Mouse (Mus musculus): ENCODE results near the gene Sds. TPM values are rescaled to one million over a fixed set of nuclear protein-coding genes. Genes with fewer than 3 reads are reported as not detected.

The Sds gene
- total RNA-seq (2015) (not detected in 2 replicates), total RNA-seq (2017) (not detected in 2 replicates)

DNA sequence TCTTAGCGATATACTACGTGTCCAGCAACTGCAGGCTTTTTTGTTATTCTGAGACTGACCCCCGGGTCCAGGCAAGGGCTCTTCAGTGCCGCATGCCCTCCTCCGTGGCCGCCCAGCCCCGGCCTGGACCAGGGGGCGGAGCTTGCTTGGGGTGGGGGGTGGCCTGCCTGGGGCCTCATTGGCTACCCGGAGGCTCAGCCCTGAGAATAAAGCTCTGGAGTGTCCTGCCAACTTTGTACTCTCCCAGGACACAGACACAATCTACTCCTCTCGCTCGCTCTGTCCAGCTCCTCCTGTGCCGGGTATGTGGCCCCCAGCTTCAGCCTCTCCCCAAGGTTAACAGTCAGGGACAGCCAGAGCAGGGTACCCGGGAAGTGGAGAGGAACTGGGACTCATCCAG is at the start of gene Sds:
TSS of gene Sds (plus strand) at position 231 of the 400 bp plus-strand sequence.
- ATAC-seq (replicated peaks; ENCODE audit: poor library complexity) = peak; percentile 12; the same call in 1 of the 2 replicates

- ATAC-seq (replicated peaks; ENCODE audit: poor library complexity) = no peak
Observed at GRCm38 (mm10) chr5:120426572-120426971, 49.8 kb upstream of the Sds start.

GRCm38 (mm10) chr5:120427451-120427938 is 48.8 kb upstream of the Sds start:
- ATAC-seq (replicated peaks; ENCODE audit: poor library complexity) = no peak

- ATAC-seq (replicated peaks; ENCODE audit: poor library complexity) = no peak
Observed at GRCm38 (mm10) chr5:120428189-120428838, 48.0 kb upstream of the Sds start.

DNA sequence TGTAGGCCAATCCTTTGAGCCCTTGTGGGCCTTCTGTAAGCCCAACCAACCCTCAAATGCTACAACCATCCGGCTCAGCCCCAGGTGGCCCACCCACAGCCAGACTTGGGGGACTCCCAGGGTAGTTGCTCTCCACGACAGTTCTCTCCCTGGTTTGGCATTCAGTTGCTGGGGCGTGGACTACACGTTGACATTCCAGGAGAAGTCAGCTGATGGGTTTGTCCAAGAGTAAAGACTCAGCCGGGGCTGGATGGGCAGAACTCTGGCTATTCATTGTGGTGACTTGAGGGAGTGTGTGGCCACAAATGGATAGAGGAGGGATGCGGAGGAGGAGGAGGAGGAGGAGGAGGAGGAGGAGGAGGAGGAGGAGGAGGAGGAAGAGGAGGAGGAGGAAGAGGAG is 47.3 kb upstream of the Sds start:
- ATAC-seq (replicated peaks; ENCODE audit: poor library complexity) = no peak

DNA sequence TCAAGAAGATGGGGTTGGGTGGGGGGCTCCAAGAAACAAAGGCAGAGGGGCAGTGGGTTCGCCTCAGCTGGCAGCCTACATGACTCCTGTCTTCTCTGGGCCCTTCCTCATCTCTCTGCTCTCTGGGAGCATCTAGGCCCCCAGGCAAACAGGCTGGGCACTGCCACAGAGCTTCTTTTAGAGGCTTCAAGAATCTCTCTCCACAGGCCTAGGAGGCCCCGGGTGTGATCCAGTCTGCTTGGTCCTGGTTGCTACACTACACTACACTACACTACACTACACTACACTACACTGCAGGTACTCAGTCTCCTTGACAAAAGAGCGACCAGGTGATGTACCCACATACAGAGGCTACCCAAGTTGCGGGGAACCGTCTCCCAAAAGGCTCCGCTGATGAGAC is 46.6 kb upstream of the Sds start:
- no peak for ATAC-seq (replicated peaks; ENCODE audit: poor library complexity)

DNA sequence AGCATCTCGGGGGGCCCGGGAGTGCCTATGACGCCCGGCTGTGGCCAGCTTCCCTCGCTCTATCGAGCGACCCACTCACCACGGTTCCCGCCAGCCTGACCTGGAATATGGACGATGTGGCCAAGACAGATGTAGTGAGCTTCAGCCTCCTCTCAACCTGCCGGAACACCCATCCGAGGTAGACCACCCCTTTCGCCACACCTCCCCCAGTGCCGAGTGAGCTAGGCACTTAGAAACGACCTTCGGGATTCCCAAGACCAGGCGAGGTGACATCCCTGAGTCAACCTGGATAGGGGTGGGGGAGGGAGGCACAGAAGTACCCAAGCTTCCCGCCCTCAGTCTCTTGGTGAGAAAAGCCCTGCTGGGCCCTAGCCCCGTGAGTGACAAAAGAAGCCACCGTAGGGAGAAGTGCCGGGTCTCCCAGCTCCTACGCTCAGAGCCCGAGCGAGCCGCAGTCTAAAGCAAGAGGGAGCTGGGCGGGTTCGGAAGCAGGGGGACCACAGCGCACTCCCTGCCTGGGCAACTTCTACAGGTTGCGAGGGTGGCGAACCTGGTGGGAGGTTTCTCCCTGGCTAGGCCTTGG is 45.2 kb upstream of the Sds start:
- no peak for ATAC-seq (replicated peaks; ENCODE audit: poor library complexity)

DNA sequence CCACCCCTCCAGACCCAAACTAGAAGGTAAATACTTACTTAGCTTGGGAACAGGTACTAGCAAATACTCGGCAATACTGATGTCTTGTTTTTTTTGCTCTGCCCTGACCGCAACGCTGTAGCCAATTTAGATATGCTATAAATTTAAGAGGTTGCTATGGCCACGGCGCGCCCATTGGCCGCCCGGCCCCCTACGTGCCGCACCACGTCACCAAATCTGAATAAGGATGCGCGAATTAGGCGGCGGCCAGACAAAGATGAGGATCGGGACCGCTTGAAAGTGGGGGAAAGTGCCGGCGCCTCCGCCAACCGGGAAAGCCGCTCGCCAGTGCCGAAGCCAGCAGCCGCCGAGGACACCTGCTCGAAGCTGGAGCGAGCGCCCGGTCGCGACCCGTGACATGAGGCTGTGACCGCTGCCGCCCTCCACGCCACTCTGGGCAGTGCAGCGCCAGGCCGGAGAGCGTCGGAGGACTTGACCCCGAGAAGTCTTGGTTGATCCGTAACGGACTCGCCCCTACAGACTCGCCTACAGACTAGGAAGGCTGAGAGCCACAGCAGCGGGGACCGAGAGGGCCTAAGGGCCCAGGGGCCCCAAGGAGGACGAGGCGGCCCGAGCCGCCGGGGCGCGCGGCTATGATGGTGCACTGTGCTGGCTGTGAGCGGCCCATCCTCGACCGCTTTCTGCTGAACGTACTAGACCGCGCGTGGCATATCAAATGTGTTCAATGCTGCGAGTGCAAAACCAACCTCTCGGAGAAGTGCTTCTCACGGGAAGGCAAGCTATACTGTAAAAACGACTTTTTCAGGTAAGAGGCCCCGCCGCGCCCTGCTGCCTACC is 44.5 kb upstream of the Sds start, which contains the start of gene Lhx5:
TSS of gene Lhx5 (plus strand) at position 51 of the 837 bp plus-strand sequence.
- ATAC-seq (replicated peaks; ENCODE audit: poor library complexity) = no peak

DNA sequence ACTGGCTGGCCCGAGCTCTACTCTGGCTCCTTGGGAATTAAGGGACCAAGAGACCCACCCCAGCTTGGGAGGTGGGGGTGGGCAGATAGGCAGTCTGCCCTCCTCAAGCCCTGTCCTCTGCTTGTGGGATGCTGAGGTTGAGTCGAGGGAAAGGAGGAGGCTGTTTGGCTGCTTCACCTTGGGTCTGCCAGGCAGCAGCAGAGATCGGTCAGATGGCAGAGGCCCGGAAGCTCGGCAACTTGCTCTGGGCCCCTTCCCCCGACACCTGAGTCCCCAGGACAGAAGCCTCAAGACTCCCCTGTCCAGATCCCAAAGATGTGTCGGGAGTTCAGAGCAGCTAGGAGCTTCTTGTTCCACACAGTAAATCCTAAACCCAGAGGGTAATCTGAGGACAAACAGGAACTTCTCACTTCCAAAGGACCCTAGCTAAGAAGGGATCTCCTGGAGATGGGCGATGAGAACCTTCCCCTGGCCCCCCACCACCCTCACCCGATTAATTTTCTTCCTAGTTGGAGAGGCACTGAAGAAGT is 43.8 kb upstream of the Sds start:
- no peak for ATAC-seq (replicated peaks; ENCODE audit: poor library complexity)

DNA sequence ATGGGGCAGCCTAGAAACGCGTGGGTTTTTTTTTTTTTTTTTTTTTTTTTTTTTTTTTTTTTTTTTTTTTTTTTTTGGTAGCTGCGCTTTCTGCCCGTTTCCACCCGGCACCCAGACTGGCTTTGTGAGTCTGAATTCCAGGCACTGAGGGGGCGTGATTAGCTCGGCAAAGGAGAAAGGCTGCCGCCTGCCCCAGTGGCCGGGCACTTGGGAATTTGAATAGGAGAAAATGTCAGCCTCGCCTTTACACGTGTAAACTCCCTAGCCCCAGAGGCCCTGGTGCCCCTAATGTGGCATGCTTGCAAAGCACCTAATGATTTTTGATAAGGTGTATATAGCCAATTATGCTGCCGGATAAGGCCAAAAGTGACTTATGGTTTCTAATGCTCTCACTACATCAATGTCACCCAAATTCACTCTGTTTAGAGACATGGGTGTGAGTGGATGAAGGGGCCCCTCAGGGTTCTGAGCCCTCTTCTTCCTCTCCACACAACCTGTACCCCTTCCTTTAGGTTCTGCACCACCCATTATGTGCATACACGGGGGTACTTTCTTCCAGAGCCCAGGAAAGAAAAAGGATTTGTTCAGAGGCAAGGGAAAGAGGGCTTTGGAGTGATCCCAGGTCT is 43.1 kb upstream of the Sds start:
- ATAC-seq (replicated peaks; ENCODE audit: poor library complexity) = no peak

- no peak for ATAC-seq (replicated peaks; ENCODE audit: poor library complexity)
Observed at GRCm38 (mm10) chr5:120434231-120434735, 42.0 kb upstream of the Sds start.

DNA sequence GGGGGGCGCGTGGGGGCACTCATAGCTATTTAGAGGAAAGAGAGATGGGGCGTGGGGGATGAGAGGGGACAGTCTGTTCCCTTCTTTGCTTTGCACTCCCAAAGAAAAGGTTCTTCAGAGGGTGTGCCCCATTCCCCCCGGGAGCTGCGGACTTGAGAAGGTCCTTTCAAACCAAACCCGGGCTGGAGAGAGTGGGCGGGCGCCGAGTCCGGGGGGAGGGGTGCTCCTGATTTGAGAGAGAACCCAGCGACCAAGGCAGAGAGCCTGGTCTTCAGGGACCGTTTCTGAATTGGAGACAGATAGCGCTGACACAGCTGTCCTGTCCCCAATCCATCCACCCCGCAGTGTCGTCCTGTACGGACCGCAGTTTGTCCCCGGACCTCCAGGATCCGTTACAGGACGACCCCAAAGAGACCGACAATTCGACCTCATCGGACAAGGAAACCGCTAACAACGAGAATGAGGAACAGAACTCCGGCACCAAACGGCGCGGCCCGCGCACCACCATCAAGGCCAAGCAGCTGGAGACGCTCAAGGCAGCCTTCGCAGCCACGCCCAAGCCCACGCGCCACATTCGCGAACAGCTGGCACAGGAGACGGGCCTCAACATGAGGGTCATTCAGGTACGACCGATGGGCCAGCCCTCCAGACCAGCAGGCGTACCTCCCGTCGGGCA is 41.2 kb upstream of the Sds start:
- ATAC-seq (replicated peaks; ENCODE audit: poor library complexity) = no peak

GRCm38 (mm10) chr5:120435731-120436501 is 40.4 kb upstream of the Sds start:
- ATAC-seq (replicated peaks; ENCODE audit: poor library complexity) = no peak

DNA sequence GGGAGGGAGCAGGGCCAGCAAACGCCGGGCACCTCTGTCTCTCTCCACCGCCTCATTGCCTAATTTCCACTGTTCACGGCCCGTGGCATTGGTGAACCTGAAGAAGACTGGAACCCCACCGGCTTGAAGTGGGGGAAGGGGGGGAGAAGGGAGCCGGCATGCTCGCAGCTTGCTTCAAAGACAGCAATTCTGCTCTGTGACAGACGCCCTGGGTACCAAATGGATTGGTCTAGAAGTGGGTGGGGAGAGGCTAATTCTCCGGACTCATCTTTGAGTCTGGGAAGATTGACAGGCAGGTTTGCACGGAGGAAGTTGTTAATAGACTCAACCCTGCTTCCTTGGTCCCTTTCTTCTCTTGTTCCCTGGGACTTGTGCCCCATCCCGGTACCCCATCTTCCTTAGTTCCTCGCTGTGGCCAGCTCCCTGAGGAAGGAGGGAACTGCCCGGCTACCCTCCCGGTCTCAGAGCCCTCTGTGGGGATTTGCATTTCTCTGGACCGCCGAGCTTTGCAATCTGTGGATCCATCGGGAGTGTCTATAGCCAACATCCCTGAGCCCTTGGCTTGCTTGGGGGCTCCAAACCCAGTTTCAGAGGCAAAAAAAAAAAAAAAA is 39.3 kb upstream of the Sds start:
- ATAC-seq (replicated peaks; ENCODE audit: poor library complexity) = no peak

DNA sequence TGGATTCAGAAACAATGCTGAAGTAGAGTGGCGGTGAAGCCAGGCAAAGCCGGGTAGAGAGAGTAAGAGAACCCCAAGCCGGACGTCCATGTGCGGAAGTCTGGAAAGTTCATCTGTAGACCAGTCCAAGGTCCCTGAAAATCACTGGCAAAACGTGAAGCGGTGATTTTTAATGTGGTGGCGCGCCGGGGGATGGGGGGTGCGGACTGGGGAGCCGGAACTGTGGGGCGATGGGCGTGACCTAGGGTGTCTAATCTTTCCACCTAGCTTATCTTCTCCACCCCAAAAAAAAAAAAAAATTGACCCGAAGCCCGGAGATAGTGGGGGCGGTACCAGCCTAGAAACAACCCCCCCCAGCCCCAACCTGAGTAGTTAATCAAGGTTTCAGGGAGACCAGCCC is 38.8 kb upstream of the Sds start:
- ATAC-seq (replicated peaks; ENCODE audit: poor library complexity) = no peak

GRCm38 (mm10) chr5:120437986-120438385 is 38.3 kb upstream of the Sds start:
- no peak for ATAC-seq (replicated peaks; ENCODE audit: poor library complexity)

DNA sequence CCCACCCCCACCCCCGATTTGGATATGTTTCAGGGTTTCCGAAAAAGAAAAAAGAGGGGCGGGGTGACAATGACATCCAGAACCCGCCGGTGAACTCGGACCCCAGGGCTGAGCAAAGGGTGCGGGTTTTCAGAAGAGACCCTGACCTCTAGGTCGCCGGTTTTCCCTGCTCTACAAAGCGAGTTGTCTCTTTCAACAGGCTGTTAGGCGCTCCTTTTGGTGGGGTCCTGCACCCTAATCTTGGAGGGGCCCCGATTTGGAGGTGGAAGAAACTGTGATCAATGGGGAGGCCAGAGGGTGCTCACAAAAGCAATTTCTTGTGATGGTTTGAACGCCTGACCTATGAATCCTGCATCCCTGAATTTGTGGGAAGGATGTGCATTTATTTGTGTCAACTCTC is 37.9 kb upstream of the Sds start:
- ATAC-seq (replicated peaks; ENCODE audit: poor library complexity) = no peak

DNA sequence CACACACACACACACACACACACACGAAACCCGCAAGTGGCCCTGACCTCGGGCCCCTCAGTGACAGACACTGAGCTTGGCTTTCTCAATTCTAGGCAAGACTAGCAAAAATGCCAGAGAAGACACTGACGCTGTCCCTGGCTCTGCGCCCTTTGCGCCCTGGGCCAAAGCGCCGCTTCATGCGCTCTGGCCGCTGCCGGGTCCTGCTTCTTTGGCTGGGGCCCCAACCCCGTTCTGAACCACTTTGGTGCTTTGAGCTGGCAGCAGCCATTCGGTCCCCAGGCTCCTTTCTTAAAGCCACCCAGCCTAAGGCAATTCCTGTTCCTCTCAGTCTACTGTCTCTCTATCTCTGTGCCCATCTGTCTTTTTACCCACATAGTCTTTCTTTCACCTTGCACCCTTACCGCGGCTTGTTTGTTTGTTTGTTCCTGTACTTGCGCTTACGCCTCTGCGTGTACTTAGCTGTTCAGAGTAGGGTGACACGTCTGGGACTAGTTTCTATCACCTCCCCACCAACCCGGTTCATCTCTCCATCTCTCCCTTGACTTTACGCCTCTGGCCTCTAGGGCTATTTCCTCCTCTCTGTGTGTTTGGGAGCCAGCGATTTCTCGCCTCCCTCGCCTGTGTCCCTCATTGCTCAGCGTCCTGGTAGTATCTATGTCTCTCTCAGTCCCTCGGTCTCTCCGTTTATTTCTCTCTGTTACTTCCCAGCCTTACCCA is 37.2 kb upstream of the Sds start:
- ATAC-seq (replicated peaks; ENCODE audit: poor library complexity) = 0 out of 2 replicates have a peak, but pooled peaks have one; percentile 9
